Mouse (Mus musculus) cerebral cortex, adult 2 months (tissue): Measurements from ENCODE around the gene Plgrkt.

Experiments used
- WGBS: fragments of 180-500 bp; shearing (Covaris S2); methylation state at CpG from one replicate; pipeline ENCODE4 v1.1.7; 2018; 5-methylcytosine and 5-hydroxymethylcytosine counted together

Gene Plgrkt

DNA sequence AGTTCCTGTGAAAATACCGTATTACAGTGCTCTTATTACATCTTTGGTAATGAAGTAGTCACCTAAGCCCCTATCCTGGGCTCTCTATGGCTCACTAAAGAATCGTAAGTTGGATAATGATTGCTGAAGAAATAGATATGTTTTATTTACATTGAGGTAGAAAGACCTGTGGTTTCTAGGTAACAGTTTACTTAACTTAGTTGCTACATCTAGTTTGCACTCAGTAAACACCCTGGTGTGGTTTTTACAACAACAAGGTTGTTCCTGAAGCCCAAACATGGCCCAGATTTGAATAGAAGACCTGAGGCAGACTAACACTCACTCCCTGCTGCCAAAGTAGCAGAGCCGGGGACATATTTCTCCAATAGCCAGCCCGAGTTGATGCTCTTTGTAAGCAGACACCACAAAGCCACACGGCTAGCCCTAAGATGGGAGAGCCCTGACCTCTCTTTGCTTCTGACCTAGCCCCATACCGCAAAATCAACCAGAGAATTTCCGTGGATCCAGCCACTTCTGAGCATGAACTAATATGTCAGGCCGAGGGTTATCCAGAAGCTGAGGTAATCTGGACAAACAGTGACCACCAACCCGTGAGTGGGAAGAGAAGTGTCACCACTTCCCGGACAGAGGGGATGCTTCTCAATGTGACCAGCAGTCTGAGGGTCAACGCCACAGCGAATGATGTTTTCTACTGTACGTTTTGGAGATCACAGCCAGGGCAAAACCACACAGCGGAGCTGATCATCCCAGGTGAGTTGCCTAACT lies 12.8 kb upstream of the Plgrkt start:
- WGBS: 93% methylated on average over 14 of the region's 14 CpGs

DNA sequence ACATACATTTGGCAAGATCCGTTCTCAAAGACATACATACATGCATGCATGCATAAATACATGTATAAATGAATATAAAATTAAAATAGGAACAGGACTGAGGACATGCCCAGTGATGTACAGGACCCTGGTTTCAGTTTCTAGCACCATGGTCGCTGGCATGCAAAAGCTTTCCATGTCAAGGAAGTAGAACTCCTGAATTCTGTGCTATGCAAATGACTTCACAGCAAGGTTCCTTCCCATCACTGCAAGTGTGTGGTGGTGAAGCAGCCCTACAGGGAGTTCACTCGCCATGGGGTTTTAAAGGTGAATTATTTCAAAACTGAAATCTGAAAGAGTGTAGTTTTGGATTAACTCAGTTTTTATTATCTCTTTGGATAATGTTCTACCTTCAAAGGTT lies 9.2 kb upstream of the Plgrkt start:
- 88% methylated on average over 3 of the region's 3 CpGs for WGBS

DNA sequence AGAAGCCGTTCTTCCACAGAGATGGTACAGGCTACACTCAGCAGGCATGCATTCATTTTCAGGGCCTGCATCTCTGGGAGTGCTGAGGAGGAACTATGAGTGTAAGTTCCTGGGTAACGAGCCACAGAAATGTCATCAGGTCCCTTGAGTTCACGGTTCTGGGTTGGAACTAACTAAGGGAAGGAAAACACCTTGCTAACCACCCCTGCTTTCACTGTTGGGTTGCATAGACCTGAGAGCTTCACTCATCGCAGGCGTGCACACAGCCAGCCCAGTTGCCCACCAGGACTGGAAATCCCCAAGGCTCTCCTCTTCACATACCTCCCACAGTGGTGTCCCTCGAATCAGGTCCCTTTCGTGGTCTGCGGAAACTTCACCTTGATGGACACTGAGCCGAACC lies 7.8 kb upstream of the Plgrkt start:
- WGBS: 96% methylated on average over 9 of the region's 9 CpGs

DNA sequence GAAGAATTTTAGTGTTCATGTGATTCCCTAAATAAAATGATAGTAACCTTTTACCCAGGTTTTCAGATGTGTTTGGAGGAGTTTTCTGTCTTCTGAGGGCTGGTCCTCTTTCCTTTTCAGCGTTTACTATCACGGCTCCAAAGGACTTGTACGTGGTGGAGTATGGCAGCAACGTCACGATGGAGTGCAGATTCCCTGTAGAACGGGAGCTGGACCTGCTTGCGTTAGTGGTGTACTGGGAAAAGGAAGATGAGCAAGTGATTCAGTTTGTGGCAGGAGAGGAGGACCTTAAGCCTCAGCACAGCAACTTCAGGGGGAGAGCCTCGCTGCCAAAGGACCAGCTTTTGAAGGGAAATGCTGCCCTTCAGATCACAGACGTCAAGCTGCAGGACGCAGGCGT lies 6.2 kb upstream of the Plgrkt start:
- 23% methylated on average over 11 of the region's 11 CpGs for WGBS

DNA sequence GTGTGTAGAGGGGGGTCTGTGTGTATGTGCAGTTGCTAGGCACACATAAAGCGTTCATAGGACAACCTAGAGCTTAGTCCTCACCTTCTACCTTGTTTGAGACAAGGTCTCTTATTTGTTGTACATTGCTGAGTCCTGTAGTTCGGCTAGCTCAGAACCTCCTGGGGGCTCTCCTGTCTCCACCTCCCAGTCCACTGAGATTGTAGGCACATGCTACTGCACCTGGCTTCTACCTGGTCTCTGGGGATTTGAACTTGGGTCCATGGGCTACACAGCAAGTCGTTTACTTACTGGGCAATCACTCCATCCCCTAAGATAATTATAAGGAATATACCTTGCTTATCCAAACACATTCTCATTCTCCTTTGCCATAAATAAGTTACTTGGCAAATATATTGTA lies 5.4 kb upstream of the Plgrkt start:
- 83% methylated on average over 3 of the region's 3 CpGs for WGBS

DNA sequence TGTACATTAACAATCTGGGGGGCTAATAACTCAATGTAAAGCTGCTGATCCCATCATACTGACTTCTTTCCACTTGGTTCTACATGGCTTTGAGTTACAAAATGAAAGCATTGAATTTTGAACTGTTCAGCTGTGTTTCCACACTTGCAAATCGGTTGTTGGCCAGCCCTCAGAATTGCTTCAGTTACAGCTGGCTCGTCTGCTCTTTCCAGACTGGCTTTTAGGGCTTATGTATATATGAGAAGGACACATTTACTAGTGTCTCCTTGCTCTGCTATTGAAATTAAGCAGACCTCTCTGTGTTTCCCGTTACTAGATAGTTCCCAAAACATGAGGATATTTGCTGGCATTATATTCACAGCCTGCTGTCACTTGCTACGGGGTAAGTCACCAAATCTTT lies 4.9 kb upstream of the Plgrkt start:
- 22% methylated on average over 4 of the region's 4 CpGs for WGBS

DNA sequence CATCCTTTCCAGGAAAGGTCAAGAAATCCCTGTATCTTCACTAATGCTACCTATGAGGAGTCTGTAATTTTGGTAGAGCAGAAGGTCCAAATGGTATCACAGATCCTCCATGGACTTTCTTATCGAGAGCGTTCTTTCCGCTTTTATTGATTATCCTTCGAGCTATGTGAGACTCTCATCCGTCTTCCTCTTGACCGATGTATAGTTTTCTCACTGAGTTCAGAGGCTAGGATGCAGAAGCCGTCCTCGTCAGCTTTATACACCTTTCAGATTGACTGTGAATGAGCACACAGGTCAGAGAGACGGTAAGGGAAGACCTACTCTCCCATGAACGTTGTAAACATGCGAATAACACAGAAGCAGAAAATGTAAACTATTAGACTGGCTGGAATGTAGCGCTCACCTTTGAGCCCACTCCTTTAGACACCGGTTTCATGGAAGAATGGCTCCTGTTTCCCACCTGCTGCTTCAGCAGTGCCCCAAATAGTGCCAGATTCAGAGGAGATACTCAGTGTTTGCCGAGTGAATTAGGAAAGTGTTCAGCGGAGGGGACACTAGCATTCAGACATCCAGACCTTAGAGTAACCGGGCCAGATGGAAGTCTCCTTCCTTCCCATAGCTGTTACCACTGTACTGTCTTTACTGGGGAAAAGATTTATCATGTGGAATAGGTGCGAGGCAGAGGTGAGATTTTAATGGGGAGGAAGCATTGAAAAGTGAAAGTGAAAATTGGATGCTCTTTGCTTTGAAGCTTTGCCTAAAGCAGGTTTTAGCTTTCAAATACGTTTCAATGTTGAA lies 4.3 kb upstream of the Plgrkt start:
- 76% methylated on average over 18 of the region's 18 CpGs for WGBS

- 94% methylated on average over 7 of the region's 7 CpGs for WGBS
Measured at GRCm38 (mm10) chr19:29370545-29371283, 3.5 kb upstream of the Plgrkt start.

DNA sequence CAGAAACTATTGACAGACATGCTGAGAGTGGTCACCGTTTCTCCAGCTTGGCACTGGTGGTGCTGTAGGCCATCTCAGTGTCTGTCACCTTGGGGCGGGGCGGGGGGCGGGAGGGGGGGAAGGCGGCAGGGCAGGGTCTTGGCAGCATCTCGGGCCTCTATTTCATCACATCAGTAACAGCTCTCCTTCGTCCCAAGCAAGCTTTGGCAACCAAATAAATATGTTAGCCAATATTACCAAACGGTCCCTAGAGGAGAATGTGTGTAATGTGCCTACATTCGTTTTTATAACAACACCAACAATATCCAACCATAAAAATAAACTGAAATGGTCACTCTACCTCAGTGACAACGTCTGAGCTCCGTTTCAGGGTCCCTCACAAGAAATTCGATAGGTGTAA lies 2.9 kb upstream of the Plgrkt start:
- 79% methylated on average over 12 of the region's 12 CpGs for WGBS

- 93% methylated on average over 3 of the region's 3 CpGs for WGBS
Measured at GRCm38 (mm10) chr19:29368671-29369309, 1.6 kb upstream of the Plgrkt start.

GRCm38 (mm10) chr19:29368041-29368440 lies 851 bp upstream of the Plgrkt start:
- whole genome bisulfite sequencing: 91% methylated on average over 2 of the region's 2 CpGs

DNA sequence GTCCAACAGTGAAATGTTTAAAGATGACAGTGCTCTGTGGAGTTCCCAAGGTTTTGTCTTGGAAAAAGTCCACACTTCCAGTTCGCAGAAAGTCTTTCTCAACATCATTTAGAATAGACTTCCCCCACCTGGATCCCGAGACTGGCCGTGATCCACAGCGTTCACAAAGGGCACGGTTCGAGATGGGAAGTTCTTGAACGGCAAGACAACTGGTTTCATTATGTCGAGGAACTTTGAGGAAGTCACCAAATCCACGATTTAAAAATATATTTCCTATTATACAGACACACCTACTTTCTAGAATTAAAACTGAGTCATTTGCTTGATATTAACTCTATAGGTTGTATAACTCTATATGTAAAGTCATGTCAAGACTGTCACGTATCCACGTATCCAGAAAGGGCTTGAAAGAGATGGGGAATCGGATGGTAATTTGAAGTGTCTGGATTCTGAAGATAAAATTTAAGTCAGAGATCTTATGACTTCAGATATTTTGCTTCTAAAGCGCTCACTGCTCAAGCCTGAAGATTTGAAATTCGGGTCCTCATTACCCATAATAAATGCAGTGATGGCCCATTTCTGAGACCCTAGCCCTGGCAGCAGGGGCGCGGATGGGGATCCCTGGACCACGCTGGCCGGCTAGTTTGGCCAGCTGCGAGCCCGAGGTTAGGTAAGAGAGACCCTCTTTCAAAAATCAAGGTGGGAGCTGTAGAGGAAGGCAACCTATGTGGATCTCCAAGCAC lies 793 bp downstream of the Plgrkt start:
- WGBS: 56% methylated on average over 20 of the region's 20 CpGs

- 39% methylated on average over 3 of the region's 3 CpGs for WGBS
Measured at GRCm38 (mm10) chr19:29365105-29365504, 2.1 kb downstream of the Plgrkt start.

GRCm38 (mm10) chr19:29364076-29364475 lies 3.1 kb downstream of the Plgrkt start:
- WGBS: 90% methylated on average over 5 of the region's 5 CpGs

- WGBS: 94% methylated on average over 7 of the region's 7 CpGs
Measured at GRCm38 (mm10) chr19:29363557-29363956, 3.6 kb downstream of the Plgrkt start.

DNA sequence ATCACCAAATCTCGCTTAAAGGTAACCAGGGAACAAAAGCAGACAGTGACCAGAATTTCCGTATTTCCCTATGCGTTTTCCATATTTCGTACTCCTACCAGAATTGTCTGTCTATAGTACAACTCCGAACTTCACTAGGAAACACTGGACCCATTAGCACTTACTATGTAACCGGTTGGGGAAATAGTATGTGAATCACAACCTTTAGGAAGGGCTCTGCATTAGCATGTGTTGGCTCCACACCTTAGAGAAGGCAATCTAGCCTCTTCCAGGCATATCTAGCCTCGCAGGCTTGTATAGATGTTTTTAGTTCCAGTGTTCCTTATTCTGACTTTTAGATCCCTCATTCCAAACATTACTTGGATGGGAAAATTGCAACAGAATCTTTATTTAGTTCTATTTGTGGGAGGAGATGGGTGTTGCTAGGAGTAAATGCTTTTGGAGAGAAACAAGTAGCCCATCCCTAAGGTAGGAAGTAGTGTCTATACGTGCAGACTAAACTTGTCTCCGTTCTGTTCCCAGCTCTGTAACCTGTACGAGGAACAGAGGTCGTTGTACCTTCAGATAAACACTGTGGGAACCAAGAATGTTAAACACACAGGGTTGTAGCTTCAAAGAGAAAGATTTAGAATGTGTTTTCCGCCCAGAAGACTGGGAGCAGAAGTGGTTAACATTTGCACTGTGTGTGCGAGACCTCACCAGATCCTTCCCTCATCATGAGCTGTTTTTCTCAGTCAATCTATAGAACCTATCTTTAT lies 4.8 kb downstream of the Plgrkt start:
- 38% methylated on average over 13 of the region's 13 CpGs for WGBS

DNA sequence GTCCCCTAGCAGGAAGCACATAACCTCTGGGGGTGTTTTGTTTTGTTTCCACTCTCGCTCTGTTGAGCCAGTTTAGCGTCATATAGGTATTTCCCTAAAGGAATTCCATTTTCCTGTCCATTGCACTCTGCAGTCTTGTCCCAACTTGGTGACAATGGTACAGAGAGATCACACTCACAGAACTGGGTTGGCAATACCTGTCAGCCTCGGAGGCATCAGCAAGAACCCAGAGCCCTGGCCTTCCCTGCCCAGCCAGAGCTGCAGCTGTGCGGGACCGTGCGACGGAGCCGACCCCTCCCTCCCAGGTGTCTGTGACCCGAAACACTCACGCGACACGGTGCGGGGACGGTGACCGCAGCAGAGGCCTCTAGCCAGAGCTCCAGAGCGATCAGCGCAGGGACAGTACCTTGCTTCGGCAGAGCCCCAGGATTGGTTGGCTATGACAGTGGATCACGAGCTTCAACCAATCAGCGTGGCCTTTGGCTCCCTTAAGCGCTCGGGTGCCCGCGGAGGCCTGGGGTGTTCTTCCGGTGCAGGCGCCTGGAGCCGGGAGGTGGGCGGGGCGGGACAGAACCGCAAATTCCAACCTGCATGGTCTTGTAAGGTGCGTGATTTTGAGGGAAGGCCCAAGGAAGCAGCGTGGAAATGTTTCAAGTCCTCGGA lies 5.6 kb downstream of the Plgrkt start:
- WGBS: under 1% methylated on average over 33 of the region's 33 CpGs

DNA sequence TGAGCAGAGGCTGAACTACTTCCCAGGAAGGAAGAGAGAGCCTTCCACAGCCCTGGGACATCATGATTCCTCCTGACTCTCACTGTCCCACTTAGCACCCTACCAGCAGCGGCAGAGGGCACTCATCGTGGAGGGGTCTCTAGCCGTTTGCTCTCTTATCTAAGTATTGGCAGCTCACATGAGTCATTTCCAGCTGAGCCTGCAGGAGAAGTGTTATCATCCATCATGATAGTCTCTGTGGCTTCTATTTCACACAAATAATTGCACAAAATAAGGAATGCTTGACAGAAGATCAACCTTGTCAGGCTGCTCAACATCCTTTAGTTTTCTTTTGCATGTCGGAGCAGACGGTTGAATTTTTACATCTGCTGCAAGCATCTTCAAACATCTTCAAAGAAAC lies 6.9 kb downstream of the Plgrkt start:
- 93% methylated on average over 5 of the region's 5 CpGs for WGBS

DNA sequence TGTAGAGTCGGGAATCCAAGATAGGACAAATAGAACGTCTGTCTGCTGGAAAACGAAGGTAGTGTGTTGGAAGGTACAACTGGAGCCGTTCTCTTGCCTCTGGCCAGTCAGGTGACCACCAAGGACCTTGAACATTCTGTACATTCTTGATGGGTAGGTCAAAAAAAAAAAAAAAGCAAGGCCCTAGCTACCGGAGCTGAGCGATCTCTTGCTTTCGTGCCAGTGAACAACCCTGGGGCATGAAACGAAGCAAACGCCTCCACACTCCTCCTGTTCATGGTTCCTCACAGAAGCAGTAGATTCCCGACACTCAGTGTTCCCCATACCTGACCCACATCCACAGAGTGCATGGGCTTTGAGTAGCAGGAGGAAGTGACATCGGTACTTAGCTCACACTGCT lies 10.9 kb downstream of the Plgrkt start:
- 77% methylated on average over 11 of the region's 11 CpGs for WGBS
